Mouse (Mus musculus) cerebellum, postnatal 10 days (tissue): Measurements from ENCODE around the gene Olfr307.
"Not testable (repeated sequence)": the region's sequence is repeated elsewhere in the genome, so short reads cannot be mapped to it uniquely, and the experiment has no call there.

ENCODE experiments used
- DNase-seq, 2 experiments: peaks; one replicate each; pipeline ENCODE4 v3.0.0; 2021; ENCODE audit warnings: mixed read lengths in 2 of 2

The Olfr307 gene

DNA sequence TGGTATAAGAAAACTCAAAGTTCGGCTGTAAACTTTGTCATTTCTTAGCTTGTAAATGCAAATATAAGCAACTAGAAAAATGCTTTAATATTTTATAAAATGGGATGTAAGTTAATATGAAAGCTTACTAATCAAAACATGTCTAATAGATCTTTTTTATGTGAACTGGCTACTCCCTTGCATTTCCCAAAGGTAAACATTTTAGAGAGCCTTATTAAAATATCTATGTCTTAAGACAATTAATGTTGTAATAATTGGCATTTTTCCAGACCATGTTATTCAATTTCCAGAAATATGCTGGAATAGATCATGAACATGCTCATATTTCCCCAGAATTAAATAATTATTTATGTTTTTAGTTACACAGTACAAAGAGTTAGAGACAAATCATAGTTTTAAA is at the start of gene Olfr307:
Gene Olfr307 (minus strand): TSS at position 101 of the 400 bp plus-strand sequence.
- DNase-seq, result no peak

DNA sequence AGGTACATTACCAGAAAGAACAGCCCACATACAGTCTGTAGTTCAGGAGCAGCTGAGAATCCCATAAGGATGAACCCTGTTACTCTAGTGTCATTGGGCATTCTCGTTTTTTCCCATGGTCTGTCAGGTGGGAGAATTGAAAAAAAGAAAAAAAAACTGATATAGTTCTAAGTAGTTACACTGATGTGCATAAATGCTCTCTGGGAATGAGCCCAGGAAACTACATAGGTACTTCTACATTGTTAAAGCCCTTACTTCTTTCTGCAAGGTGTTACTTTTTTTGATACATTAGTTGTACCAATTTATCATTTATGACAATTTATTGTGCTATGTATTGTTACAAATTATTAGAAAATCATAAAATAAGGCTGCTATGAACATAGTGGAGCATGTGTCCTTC is 49.2 kb upstream of the Olfr307 start, which contains the start of gene Olfr304:
Gene Olfr304 (minus strand): TSS at position 101 of the 400 bp plus-strand sequence.
- no peak for DNase-seq

DNA sequence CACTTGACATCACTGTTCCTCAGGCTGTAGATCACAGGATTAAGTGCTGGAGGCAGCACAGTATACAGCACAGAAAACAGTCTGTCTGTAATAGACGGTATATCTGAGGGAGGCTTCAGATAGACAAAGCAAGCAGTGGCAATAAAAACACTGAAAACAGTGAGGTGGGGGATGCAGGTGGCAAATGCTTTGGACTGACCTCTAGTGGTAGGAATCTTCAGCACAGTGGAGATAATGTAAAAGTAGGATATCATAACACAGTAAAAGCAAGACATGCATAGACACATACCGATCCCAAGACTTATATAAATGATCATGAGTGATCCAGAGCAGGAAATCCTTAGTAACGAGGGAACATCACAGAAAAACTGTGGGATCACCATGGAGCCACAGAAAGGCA is 48.4 kb upstream of the Olfr307 start:
- DNase-seq, result no peak

DNA sequence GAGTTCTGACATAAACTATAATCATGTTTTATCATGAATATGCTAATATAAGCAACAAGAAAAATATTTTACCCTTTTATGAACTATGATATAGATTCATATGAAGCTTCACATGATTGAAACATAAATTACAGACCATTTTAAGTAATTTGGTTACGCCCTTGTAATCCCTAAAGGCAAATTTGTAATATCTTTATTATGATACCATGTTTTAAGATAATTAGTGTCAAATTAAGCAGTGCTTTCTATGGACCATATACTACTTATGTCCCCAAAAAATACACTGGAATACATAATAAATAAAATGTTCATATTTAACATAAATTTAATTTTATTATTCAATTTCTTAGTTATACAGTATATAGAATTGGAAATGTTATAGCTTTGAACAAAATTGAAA is 29.4 kb upstream of the Olfr307 start, which contains the start of gene Olfr305:
Gene Olfr305 (minus strand): TSS at position 101 of the 400 bp plus-strand sequence.
- DNase-seq, result no peak

DNA sequence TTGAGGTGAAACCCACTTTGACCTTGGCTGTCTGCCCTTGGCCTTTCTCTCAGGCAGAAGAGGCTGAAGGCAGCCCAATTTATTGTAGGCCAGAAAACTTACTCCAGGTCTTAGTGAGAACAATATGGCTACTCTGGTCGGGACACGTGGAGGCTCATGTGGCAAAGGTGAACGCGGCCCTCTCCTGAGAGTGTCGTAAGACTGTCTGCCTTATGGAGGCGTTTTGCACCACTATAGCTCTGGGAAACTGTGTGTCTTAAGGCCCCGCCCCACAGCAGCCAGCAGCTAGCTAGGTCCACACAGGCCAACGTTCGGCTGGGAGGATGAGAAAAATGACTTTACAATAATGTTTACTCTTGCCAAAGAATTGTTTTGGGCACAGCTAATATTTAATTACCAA is 8.9 kb upstream of the Olfr307 start:
- not testable (repeated sequence) for DNase-seq

GRCm38 (mm10) chr7:86344253-86344652 is 6.9 kb upstream of the Olfr307 start:
- no peak for DNase-seq

DNA sequence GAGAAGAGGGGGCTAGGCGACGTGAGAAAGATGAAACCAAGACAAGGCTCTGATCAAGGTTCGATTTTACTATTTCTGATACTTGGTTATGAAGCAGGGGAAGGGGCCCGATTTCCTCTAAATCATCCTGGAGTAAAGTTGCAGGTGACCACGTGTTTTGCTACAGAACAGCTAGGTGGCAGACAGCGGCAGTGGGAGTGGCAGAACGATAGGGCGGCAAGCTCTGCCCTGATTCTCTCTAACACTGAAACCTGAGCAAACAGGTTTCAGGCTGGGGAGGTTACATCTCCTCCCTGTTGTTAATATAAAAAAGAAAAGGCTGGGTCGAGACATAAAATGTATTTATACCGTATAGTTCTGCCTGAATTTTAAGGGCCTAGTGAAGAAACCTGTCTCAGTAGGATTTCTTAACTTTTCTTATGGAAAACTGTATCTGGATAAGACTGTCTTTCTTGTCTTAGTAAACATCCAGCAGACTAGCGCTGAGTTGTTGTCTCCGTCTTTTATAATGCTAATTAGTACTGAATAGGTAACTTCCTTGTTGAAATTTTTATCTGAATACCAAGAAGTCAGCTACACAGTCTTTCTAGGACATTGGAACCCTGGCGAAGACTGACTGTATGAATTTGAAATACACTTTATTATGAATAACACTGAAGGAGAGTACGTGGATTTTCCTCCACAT is 5.6 kb upstream of the Olfr307 start:
- DNase-seq, result no peak

DNA sequence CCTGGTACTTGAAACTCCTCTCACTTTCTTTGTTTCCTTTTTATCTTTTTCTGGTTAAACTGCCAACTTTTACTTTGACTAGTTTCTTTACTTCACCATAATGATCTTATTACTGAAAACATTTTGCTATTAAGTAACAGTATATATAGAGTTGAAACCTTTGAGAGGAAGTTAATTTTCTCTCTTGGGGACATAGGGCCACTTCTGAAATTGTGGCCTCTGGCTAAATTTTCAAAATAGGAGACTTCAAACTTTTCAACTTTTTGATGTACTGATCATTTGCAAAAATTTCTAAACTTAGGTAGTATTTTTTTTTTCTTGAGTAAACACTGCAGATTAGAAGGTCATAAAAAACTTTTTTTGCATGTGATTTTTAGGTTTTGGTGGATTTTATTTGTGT is 11.9 kb downstream of the Olfr307 start, which contains the start of gene Olfr308:
Gene Olfr308 (minus strand): TSS at position 101 of the 400 bp plus-strand sequence.
- no peak for DNase-seq

- DNase-seq, result no peak
Measured at GRCm38 (mm10) chr7:86321323-86321722, 16.1 kb downstream of the Olfr307 start.

DNA sequence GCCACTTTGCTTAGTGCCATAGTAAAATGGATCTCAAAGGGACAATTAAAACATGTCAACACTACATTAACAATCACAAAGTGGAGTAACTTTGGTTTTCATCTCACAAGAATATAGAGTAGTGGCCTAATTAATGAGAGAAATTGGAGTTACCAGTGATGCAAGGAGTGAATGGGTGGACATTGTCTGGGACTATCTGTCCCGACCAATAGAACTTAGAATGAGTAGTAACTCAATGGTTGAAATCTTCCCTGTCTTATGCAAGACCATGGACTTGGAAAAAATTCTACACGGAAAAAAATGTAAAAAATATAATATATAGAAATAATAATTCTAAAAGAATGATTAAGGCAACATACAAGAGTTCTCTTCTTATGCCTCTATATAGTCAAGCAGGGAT is 23.8 kb downstream of the Olfr307 start, which contains the start of gene Olfr309:
Gene Olfr309 (minus strand): TSS at position 101 of the 400 bp plus-strand sequence.
- DNase-seq, result no peak
